Mouse (Mus musculus) layer of hippocampus, postnatal 25 days (tissue): ENCODE results near the gene Bud31. TPM values are rescaled to one million over a fixed set of nuclear protein-coding genes. Genes with fewer than 3 reads are reported as not detected.
A peak's percentile ranks its signal among the peaks of the same experiment; 100 is the strongest.
"Not testable (repeated sequence)": the region's sequence is repeated elsewhere in the genome, so short reads cannot be mapped to it uniquely, and the experiment has no call there.

Source experiments
- DNase-seq, 2 experiments: peaks; one replicate each; pipeline ENCODE4 v3.0.0; 2022; ENCODE audit warnings: mixed read lengths in 2 of 2, low spot score in 1 of 2; ENCODE audit errors: extremely low spot score in 1 of 2
- total RNA-seq, 2 experiments: library from RNA; stranded (reverse); gene quantifications; 2 replicates each; pipeline ENCODE4 v1.2.3; 2021

Bud31 gene
- total RNA-seq, result 10 to 100 TPM; 69.5 to 81.9 TPM

DNA sequence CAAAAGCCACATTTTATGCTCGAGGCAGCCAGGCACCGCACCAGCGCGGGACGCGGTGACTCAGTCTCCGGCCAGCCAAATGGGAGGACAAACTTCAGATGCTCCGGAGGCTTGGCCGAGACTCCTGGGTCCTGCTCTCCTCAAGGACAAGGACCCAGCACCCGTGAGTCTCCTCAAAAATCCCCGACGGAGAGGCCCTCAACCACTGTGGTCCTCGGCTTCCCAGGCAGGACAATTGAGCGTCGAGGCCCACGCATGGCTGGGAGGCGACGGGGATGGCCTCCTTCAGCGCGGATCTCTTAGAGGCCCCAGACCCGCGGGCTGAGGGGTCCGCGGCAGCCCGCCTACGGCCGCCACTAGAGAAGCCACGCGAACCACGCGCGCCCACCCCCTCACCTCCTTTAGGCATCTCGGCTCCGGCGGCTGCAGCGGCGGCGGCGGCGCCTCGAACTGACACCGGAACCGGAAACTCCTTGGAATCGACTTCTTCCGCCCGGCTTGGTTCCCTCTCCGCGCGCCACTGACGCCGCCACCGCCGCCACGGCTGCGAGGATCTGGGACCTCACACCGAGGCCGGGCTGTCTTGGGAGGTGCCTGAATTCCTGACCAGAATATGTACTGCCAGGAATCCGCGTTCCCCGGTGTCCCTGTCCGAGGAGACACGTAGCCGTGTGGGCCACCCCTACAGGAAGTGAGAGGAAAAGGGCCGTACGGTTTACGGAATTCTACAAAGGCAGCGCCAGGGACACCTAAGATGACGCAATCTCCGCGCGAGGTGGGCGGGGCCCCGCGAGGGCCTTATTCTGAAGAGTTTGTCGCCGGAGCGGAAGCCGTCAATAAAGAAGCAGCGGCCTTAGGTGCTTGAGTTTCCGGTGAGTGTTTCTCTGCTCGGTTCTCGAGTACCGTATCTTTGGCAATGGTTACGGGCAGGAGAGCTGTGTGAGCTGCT is at the start of gene Bud31, which contains the start of gene Pdap1:
Bud31 (plus strand) TSS at position 792 of the 949 bp plus-strand sequence.
Pdap1 (minus strand) TSS at position 668 of the 949 bp plus-strand sequence.
- DNase-seq, result peak; percentile 95 to 99

DNA sequence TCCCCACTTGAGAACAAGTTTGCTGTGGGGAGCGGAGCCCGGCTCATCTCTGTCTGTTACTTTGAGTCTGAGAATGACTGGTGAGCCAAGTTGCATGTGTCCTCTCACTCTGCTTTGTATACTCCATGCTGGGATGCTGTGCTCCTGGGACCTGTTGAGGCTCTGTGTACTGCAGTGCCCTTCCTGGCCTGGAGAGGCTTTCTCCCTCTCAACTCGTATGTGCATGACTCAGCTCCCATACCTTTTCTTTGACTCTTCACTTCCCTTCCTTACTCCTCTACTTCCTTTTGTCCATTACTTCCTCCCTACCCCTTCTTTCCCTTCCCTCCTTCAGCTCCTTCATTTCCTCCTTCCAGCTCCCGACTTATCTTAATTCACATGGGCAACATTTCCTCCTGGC is 44.0 kb upstream of the Bud31 start:
- DNase-seq, result no peak

- DNase-seq, result no peak
Measured at GRCm38 (mm10) chr5:145098340-145098821, 41.8 kb upstream of the Bud31 start.

DNA sequence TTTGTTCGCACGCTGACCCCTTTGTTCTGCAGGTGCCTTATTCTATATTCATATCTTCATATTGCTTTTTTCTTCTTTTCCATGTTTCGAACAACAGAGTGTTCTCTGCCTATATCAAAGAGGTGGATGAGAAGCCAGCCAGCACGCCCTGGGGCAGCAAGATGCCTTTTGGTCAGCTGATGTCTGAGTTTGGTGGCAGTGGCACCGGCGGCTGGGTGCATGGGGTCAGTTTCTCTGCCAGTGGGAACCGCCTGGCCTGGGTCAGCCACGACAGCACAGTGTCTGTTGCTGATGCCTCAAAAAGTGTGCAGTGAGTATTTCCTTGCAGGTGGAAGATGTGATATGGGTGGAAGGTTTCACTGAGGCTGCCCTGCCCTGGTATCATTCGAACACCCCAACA is 39.2 kb upstream of the Bud31 start:
- no peak for DNase-seq

- not testable (repeated sequence) for DNase-seq
Measured at GRCm38 (mm10) chr5:145101451-145101850, 38.7 kb upstream of the Bud31 start.

- no peak for DNase-seq
Measured at GRCm38 (mm10) chr5:145102706-145103105, 37.5 kb upstream of the Bud31 start.

DNA sequence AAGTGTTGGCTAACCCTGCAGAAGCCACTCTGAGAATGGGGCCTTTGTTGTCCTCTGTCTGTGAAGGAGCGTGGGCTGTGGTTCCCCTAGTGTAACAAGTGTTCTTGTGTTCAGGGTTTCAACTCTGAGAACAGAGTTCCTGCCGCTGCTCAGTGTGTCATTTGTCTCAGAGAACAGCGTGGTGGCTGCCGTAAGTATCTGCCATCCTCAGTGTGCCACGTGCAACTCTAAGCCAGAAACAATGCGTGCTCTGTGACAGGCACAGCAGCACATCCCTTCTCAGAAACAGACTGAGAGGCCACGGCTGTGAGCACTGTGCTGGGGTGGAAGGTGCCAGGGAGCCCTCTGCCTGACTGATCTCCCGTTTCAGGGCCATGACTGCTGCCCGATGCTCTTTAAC is 35.8 kb upstream of the Bud31 start:
- no peak for DNase-seq

DNA sequence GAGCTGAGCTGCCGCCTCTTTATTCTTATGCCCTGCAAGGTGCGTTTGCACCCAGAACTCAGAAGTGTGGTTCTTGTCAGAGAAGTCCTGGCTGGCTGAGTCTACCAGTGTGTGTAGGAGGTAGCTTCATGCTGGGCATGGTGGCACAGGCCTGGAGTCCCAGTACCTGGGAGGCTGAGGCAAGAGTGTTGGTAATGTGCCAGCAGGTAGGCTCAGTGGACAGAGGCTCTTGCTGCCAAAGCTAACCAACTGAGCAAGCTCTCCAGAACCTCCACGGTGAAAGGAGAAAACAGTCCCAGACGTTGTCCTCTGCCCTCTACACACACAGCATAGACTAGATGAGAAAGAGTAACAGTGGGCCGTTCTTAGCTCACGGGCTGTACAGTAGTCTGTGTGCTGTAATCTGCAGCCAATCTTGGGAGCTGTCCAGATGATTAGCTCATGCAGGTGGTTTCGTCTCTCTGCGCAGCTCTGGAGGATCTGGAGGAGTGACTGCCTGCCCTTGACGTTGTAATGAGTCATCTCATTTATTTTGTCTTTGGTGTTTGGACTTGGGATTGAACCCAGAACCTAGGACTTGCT is 34.4 kb upstream of the Bud31 start:
- no peak for DNase-seq

DNA sequence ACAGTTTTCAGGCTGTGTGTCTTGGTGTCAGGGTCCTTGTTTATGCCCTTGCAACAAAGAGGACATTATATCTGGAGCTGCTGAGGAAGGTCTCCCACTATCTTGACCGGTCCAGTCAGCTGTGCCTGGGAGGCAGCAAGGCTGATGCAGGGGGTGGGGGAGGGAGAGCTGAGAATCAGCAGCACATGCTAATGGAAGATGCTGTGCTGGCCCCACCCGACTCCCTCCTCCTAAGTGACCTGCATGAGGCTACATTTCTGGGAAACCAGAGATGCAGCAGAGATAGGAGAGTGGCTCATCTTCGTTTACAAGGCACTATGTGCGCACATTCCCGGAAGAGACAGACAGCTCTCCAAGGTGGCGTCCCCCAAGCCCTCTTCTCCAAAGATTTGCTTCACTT is 29.8 kb upstream of the Bud31 start:
- no peak for DNase-seq

DNA sequence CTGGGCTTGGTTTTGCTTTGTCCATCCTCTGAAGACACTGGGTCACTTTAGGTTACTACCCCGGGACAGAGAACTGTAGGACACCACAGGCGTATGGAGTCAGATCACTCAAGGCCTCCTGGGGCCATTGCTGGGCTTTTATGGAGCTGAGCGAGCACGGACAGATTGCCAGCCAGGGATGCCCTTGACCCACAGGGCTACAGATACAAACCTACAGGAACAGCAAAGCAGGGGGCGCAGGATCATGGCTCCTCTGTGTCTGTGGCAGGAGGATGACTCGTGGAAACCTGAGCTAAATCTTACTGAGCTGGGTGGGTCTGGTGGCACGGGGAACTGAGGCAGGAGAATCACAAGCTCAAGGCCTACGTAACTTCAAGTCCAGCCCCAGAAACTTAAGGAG is 27.6 kb upstream of the Bud31 start:
- no peak for DNase-seq

GRCm38 (mm10) chr5:145113416-145113815 is 26.7 kb upstream of the Bud31 start:
- DNase-seq, result no peak

- DNase-seq, result no peak
Measured at GRCm38 (mm10) chr5:145114071-145114605, 26.0 kb upstream of the Bud31 start, which contains the start of gene Arpc1b. Gene Arpc1b (plus strand): TSS chr5:145114215.

GRCm38 (mm10) chr5:145114606-145115473 is 25.3 kb upstream of the Bud31 start:
- DNase-seq, result no peak

GRCm38 (mm10) chr5:145115736-145116135 is 24.4 kb upstream of the Bud31 start:
- DNase-seq, result no peak

GRCm38 (mm10) chr5:145116316-145116715 is 23.8 kb upstream of the Bud31 start:
- DNase-seq, result no peak

DNA sequence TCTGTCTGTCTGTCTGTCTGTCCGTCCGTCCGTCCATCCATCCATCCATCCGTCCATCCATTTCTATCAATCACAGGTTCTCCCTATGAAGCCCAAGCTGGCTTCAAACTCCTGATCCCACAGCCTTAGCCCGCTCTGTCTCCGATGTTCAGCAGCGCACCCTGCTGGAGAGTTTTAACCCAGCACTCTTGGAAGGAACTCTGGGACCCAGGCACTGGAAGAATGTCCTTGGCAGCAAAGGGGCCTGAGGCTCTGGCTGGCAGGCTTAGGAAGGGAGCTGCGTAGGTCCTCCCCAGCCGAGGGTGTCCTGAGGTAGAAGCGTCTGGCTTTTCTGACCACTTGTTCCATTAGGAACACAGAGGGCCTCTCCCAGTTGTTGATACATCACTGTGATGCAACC is 23.2 kb upstream of the Bud31 start:
- peak in 1 of 2 experiments; percentile 71 for DNase-seq

GRCm38 (mm10) chr5:145118005-145118404 is 22.2 kb upstream of the Bud31 start:
- DNase-seq, result no peak

- no peak for DNase-seq
Measured at GRCm38 (mm10) chr5:145118461-145118860, 21.7 kb upstream of the Bud31 start.

- no peak for DNase-seq
Measured at GRCm38 (mm10) chr5:145119385-145119784, 20.8 kb upstream of the Bud31 start.

GRCm38 (mm10) chr5:145120921-145121320 is 19.2 kb upstream of the Bud31 start:
- no peak for DNase-seq
